Mouse (Mus musculus) heart, postnatal 25 days (tissue): Measurements from ENCODE around the gene Klf6. TPM values are rescaled to one million over a fixed set of nuclear protein-coding genes. Genes with fewer than 3 reads are reported as not detected.

Source experiments
- DNase-seq: peaks from one replicate; pipeline ENCODE4 v3.0.0; 2022; ENCODE audit warnings: low spot score
- intact Hi-C: fragments of 180-260 bp; cut with DNase I; formaldehyde crosslinking; loops from one replicate; pipeline ENCODE4 v1.15.1; 2025
- microRNA-seq: library from miRNA; unstranded; fragments of <30 nt; microRNA quantifications from one replicate; pipeline ENCODE4 v1.2.0, GENCODE M21; 2022
- total RNA-seq, 2 experiments: library from RNA; stranded (reverse); gene quantifications; 2 replicates each; pipeline ENCODE4 v1.2.3; 2021

The Klf6 gene
- total RNA-seq, 2 experiments from 2014 or later = 47.7 to 55.1 TPM

DNA sequence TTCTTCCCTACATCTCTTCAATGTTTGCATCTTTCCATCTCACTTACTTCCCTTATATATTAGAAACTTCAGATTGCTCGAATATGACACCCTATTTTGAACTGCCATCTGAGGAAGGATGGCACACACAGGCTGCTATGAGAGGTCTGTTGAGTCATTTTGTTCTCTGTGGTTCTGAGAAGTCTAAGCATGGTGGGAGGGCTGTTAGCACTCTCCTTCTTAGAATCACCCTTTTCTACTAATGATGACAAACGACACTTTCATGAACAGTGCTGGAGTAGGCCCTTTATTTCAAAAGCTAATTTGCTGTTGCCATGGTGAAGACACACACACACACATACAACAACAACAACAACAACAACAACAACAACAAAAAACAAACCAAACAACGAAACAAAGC, 28.8 kb downstream of the Klf6 start:
- DNase-seq = no peak
- intact Hi-C loops = no loop called here

DNA sequence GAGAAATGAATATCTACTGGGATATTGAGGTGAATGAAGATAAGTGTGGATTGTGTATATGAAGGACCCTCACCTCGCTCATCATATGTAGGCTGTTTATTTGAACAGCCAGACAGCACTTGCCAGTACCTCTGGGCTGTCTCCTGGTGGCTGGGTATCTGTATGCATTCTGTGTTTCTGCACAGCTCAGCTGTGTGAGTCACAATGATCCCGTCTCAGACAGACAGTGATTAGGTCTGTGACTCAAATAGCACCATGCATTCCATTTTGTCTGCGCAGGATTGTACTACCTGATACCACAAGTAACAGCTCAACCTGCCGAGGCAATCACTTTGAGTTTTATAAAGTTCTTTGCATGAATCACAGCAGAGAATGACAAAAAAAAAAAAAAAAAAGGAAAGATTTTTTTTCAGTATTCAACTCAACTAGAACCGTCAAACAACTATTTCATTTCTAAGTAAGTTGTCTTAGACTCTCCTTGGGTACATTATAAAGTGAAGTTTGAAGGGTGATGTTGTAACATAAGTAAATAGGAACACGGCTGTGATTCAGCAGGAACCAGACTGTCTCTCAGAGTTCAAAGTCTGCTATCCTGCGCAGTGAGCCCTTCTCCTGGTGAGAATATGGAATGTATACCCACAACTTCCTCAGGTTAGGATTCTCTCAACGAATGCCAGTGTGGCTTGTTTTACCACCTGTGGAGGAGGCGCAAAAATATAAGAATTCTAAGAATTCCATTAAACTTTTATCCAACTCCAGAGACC, 31.6 kb downstream of the Klf6 start:
- DNase-seq = no peak
- intact Hi-C loops = no loop called here

DNA sequence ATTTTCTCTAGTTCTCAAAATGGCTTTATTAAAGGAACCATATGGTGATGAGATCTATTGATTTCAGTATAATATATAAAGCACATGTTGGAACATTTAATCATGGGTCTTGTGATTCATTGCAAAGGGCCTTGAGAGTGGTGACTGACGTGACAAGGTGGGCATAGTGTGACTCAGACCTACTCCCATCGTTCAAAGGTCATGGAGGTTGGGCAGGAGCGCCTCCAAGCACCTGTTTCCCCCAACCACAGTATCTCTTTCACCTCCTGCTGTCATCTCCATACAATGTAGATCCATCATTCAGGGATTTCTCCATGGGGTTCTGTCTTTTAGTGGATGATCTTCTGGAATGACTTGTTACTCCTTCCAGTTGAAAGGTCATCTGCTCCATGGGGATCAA, 33.6 kb downstream of the Klf6 start:
- intact Hi-C loops = no loop called here

DNA sequence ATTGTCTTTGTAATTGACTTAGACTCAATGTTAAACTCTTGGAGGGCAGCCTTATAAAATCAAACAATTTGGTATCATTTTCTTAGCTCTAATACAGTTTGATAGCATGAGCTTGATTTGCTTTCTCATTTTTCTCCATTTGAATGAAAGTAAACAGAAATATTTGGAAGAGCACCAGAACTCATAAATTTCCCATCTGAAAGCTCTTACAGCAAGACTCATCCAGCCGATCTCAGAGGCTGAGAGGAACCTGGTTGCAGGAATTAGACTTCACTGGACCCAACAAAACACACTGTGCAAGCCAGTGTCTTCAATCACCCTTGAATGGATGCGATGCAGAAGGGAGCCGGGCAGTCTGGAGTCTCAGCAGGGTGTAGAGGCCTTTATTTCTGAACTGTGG, 34.6 kb downstream of the Klf6 start:
- intact Hi-C loops = no loop called here
- no peak for DNase-seq

More for the DNA sequence above, 33.6 kb downstream of the Klf6 start:
- DNase-seq = no peak

DNA sequence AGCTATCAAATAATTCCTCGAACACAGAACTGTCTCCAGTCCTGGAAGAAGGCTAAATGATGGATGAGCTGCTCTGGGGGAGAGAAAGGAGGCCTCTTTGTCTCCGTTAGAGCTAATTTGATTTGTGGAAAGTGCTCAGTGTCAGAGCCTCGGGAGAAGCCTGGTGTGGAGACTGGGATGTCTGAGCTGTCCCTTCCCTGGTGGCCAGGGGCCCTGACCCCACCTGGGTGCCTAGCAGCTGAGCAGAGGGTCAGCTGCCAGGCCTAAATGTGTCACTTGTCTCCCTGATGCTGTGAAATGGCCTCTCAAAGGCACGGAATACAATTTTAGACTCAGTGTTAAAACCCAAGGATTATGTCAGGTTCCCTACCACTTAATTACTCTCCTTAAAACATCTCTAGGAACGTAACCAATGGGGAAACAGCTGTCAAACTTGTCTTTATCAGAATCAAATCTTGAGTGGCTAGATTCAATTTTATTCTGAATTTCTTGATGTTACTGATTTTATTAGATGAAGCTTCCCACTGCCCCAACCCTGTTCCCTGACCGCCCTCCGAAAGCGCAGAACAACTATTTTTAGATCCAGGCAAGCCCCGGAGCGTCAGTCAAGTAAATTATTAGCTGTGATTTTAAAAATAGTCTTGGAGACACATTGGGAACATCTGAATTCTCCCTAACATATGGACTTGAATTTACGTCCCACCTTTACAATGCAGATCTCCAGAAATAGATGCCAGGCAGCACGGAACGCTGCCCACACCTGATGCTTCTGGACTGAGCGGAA, 36.1 kb downstream of the Klf6 start:
- intact Hi-C loops = no loop called here
- DNase-seq = no peak

DNA sequence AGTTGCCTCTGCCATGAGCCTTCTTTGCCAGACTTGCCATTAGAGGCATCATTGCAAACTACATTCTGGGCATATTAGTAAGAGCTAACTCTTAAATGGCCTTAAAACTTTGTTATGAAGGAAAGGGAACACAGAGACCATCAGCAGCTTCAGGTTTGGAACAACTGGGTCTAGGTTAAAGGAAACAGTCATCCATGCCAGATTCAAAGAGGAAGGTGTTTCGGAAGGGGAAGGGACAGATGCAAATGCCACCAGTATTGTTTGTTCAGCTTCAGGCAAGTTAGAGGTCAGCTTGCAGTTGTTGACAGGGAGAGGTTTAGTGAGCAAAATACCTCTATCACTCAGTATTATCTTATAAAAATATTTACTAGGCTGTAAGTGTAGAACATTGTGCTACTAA, 37.7 kb downstream of the Klf6 start:
- intact Hi-C loops = no loop called here
- DNase-seq = no peak

DNA sequence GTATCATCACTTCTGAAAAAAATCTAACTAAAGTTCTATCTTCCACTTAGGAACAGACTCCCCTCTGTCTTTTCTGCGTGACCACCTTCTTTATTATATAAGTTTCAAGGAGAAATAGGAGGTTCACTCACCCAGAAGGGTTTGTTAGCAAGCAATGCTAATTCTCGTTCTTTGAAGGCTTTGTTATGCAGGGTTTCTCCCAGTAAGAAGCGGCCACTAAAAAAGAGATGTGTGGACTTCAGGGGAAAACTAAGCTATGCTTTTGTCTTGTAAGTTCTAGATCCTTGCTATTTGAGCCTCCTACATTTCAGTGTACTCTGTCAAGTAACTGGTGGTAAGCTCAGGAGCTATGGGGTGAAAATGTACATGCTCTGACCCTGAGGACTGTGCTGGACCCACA, 38.4 kb downstream of the Klf6 start:
- intact Hi-C loops = no loop called here
- no peak for DNase-seq

DNA sequence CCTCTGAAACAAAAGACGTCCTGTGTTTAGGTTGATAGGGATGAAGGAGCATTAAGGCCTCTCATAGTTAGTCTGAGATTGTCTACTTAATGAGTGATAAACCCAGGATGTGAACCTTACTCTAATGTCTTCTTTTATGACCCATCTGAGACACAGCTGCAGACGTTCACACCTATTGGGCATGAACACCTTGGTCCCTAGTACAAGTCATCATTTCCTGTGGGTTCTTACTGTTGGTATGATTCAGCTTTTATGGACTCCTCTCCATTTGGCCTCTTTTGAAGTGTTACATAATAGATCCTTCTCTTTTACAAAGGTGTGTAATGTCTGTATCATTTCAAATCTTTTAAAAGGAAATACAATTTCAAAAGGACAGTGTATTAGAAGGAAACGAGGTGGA, 51.9 kb downstream of the Klf6 start:
- intact Hi-C loops = no loop called here
- no peak for DNase-seq

DNA sequence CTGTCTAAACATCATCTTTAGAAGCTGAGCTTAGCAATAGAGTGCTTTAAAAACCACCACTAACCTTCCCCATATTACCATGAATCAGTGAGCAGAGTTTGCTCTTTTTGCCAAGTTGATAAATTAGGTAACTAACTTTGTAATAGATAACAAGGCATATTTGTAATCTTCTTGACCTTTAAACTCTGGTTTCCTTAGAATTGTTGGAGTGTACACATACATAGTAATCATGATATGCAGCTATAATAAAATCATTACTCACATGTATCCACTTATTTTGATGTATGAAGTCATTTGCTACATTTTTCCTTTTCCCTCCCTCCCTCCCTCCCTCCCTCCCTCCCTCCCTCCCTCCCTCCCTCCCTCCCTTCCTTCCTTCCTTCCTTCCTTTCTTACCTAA, 56.1 kb downstream of the Klf6 start:
- intact Hi-C loops = no loop called here
- DNase-seq = no peak

DNA sequence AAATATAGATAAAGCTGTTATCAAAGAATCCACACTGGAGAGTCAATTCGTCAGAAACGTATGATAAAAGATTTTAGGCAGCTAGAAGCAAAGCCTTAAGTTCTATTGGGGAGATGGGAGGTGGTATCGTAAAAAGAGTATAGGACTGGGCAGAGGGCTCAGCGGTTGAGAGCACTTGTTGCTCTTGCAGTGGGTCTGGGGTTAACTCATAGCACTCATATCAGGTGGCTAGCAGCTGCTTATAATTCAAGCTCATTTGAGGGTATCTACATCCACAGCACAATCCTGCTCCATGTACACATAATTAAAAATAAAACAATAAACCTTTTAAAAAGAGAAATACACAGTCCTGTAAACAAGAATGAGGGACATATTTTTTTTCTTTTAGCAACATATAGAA, 58.7 kb downstream of the Klf6 start:
- intact Hi-C loops = no loop called here
- no peak for DNase-seq

Small RNA genes lying within 50 kb of the gene (microRNA-seq; reads per million reads assigned to microRNA genes)
- not detected for gene Gm26043
